Mouse (Mus musculus) cerebellum, adult 2 months (tissue): Measurements from ENCODE around the gene Tmem150c. TPM values are rescaled to one million over a fixed set of nuclear protein-coding genes. Genes with fewer than 3 reads are reported as not detected.
A peak's percentile ranks its signal among the peaks of the same experiment; 100 is the strongest.

Experiments
- DNase-seq, 2 experiments: peaks; one replicate each; pipeline ENCODE4 v3.0.0; 2021
- H3K27ac ChIP-seq: fragments of 200-500 bp; 2 replicates; pipeline ENCODE4 v1.5.1; 2012; ENCODE audit warnings: low read length, control low read depth, inconsistent platforms; ENCODE audit not compliant: insufficient read depth
- H3K27me3 ChIP-seq: fragments of 200-500 bp; 2 replicates; pipeline ENCODE4 v1.6.1; 2012; ENCODE audit warnings: inconsistent platforms, mild to moderate bottlenecking, low read length, moderate library complexity; ENCODE audit not compliant: control insufficient read depth, insufficient read depth
- H3K4me1 ChIP-seq: fragments of 200-500 bp; 2 replicates; pipeline ENCODE4 v1.6.1; 2011; ENCODE audit warnings: low read length; ENCODE audit not compliant: control insufficient read depth, insufficient read depth
- H3K4me3 ChIP-seq: fragments of 200-500 bp; replicated peaks from 2 replicates; pipeline ENCODE3; 2011; ENCODE audit warnings: mild to moderate bottlenecking, low read depth, low read length, control low read depth; ENCODE audit not compliant: insufficient read depth
- CTCF ChIP-seq: fragments of 200-500 bp; IDR thresholded peaks from 2 replicates; pipeline ENCODE4 v1.5.1; 2011; ENCODE audit warnings: low read depth, mild to moderate bottlenecking, control low read depth, low read length, moderate library complexity, borderline replicate concordance; ENCODE audit not compliant: insufficient read depth
- POLR2A ChIP-seq: fragments of 200-500 bp; IDR thresholded peaks from 2 replicates; pipeline ENCODE4 v1.6.1; 2011; ENCODE audit warnings: low read length, control low read depth, borderline replicate concordance; ENCODE audit not compliant: insufficient read depth
- WGBS: fragments of 180-500 bp; shearing (Covaris S2); methylation state at CpG from one replicate; pipeline ENCODE4 v1.1.7; 2018; 5-methylcytosine and 5-hydroxymethylcytosine counted together
- polyA plus RNA-seq: library from polyadenylated mRNA; depleted of rRNA; stranded (reverse); fragments of >200 nt; gene quantifications from 2 replicates; pipeline ENCODE4 v1.2.3, GENCODE M21; 2012

The Tmem150c gene
- polyA plus RNA-seq, 1 experiment, result 30.1 TPM

DNA sequence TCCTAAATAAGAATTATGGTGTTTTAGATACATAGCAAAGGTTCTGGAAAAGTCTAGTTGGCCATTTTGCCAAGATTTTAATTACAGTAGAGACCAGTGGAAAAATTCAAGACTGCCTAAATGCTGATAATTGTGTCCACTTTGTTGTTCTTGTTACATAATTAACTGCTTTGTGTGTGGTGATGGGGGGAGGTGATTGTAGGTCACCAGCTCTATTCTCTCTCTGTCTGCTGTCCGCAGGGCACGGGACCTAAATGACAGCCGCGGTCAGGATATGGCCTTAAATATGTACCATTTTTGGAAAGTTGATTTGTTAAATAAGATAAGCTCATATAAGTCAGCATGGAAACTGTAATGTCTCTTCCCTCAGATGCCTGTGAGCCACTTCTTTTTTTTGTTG, 118.3 kb downstream of the Tmem150c start:
- no peaks in the 10 kb centered on the region; the same call in 1 of the 2 replicates for H3K4me1 ChIP-seq
- TF ChIP-seq CTCF (no peak), POLR2A (no peak)
- whole genome bisulfite sequencing, result 88% methylated on average over 4 of the region's 4 CpGs
- no peak for DNase-seq
- no peak overlapping the region for H3K4me3 ChIP-seq
- H3K27ac ChIP-seq, result no peak overlapping the region
- no peaks in the 10 kb centered on the region for H3K27me3 ChIP-seq

DNA sequence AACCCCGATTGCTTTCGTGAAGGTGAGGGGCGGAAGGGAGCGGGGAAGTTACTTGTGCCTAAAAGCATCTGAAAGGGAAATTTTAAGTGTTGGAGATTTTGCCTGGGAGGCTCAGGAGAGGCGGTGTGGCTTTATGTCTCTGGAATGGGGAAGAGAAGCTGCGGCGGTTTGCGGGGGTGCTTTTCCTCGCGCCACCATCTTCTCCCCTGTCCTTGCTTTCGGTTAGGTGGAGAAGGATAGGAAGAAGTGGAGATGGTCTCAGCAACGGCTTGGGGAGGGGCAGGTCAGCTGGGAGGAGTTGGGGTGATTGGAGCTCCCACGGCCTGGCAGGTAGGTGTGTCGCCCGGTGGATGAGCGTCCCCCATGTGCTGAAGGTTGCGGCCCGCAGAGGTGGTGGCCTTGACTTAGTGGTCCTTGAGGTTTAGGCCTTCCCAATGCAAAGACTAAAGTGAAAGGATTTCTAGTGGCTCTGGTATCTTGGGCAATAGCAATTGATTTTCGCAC, 119.3 kb downstream of the Tmem150c start:
- H3K27ac ChIP-seq, result peak overlapping the region; percentile 81
- no peaks in the 10 kb centered on the region for H3K27me3 ChIP-seq
- no peaks in the 10 kb centered on the region for H3K4me1 ChIP-seq
- TF ChIP-seq POLR2A (no peak), CTCF (no peak)
- DNase-seq, result no peak
- 1% methylated on average over 19 of the region's 19 CpGs for WGBS
- peak overlapping the region; percentile 96 for H3K4me3 ChIP-seq

DNA sequence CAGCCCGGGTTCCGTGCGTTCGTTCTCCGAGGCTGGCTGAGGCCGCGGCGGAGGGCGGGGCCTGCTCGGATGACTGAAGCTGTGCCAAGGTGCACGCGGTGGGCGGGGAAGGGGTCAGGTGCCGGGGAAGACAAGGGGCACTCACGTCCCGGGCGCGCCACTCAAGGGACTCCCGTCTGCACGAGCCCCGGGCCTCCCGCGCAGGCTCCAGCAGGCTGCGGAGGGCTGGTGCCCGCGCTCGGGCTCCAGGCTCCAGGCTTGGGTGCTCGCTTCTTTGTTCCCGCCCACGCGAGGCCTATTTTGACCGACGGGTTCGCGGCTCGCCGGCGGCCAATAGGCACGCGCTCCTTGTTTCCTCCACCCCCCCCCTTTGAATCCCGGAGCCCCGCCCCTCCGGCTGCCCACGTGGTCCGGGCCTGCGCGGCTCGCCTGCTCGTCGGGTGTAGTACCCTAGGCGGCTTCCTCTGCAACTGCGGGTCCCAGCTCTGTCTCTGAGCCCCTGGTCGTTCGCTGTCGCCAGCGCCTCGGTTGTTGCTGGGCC, 119.9 kb downstream of the Tmem150c start, which contains the start of the genes Hnrnpdl and Enoph1:
Gene Hnrnpdl (minus strand): TSS at position 63 of the 541 bp plus-strand sequence.
Gene Enoph1 (plus strand): TSS at position 384 of the 541 bp plus-strand sequence.
- TF ChIP-seq POLR2A (peak; percentile 57; the same call in 1 of the 2 replicates), CTCF (no peak)
- Histone ChIP-seq H3K4me1 (no peaks in the 10 kb centered on the region), H3K27ac (peak within 1 kb of the TSS; percentile 96), H3K4me3 (peak within 1 kb of the TSS; percentile 97), H3K27me3 (no peaks in the 10 kb centered on the region)
- 1% methylated on average over 57 of the region's 57 CpGs for WGBS
- DNase-seq, result peak; percentile 93 to 98

DNA sequence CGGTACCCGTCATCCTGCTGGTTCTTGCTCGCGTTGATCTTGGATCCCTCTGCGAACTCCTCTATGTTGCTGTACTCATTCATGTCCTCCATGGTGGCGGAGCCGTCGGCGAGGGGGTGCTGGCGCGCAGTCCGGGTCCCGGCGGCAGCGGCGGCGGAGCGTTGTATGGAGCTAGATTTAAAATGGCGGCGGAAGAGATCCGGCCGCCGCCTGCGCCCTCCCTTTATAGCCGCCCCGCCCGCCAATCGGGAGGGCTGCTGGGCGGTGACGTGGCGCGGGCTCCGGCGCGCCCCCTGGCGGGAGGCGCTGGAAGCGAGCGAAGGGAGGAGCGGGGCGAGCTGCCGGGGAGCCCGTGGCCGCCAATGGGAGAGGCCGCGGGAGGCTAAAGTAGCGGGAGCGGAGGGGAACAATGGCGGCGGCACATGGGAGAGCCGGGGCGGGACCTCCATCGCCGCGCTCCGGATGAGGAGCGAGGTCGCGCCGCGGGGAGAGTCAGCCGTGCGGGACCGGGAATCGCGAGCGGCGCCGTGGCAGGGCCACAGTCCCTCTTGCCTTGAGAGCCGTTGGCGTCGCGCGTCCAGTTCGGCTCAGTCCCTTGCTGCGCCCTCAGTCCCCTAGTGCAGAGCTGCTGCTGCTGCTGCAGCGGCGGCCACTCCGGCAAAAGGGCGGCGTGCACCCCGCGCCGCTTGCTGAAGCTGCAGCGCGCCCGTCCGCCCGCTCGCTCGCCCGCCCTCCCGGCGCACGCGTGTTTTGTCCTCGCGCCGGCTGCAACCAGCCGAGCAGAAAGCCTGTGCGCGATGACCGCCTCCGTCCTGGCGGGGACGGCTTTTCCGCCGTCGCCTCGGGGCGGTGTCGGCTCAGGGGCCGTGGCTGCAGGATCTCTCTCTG, 120.7 kb downstream of the Tmem150c start:
- under 1% methylated on average over 112 of the region's 113 CpGs for WGBS

DNA sequence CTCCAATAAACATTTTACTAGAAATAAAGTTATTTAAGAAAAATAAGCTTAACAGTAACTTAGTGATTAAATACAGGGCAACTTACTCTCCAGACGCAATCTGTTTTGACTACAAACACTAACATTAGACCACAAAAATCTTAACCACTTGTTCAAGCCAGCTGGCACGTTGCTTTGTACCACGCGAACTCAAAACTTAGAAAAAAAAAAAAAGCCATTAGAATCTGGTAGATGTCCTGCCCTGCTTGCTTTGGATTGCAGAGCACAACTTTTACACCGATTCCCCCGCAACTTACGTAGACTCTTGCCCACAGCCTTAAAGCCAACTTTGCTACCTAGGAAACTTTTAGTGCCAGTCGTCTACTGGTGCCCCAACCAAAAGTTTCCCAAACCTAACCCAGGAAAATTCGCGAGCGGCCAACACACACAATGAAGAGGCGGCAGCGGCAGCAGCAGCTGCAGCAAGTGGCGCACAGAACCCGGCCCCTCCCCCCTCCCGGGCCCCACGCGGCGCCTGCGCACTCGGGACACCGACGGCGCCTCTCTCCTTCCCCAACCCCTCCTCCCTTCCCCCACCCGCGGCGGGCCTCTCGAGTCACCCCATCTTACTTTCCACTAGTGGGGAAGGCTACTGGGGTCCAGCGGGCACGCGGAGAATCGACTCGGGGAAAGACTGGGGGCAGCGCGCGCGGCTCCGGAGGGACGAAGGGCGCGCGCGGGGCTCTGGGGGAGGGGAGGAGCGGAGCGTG, 121.5 kb downstream of the Tmem150c start:
- Histone ChIP-seq H3K27me3 (no peaks in the 10 kb centered on the region), H3K4me1 (no peaks in the 10 kb centered on the region; the same call in 1 of the 2 replicates), H3K27ac (peak overlapping the region; percentile 96), H3K4me3 (peak overlapping the region; percentile 97)
- WGBS, result under 1% methylated on average over 43 of the region's 45 CpGs
- peak; percentile 86 to 87 for DNase-seq
- TF ChIP-seq POLR2A (no peak), CTCF (no peak)

More for the DNA sequence above, 120.7 kb downstream of the Tmem150c start:
- H3K27me3 ChIP-seq, result no peaks in the 10 kb centered on the region
- H3K4me3 ChIP-seq, result peak overlapping the region; percentile 97
- peak; percentile 75 for TF ChIP-seq POLR2A
- peak; percentile 73 for TF ChIP-seq CTCF
- H3K27ac ChIP-seq, result peak overlapping the region; percentile 96
- DNase-seq, result peak; percentile 96 to 98
- H3K4me1 ChIP-seq, result no peaks in the 10 kb centered on the region; the same call in 1 of the 2 replicates

DNA sequence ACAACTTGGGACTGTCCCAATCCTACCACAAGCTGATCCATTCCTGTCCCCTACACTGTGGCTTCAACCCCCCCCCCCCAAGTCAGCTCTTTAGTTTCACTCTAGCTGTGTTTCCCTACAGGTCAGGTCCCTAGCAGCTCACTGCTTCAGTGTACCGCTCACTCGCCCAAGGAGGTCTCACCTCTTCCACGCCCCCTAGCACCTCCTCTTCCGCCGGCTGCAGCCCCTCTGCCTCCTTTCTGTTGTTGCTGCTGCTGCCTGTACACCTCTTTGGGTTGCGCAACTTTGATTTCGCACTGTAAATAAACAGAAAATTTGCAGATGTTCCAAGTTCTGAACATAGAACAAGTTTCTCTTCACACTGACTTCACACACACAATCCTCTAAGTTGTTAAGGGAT, 122.9 kb downstream of the Tmem150c start:
- no peak overlapping the region for H3K27ac ChIP-seq
- H3K4me3 ChIP-seq, result peak overlapping the region; percentile 24
- H3K27me3 ChIP-seq, result no peaks in the 10 kb centered on the region
- 6% methylated on average over 7 of the region's 7 CpGs for WGBS
- no peak for DNase-seq
- TF ChIP-seq CTCF (no peak), POLR2A (no peak)
- H3K4me1 ChIP-seq, result no peaks in the 10 kb centered on the region; the same call in 1 of the 2 replicates

DNA sequence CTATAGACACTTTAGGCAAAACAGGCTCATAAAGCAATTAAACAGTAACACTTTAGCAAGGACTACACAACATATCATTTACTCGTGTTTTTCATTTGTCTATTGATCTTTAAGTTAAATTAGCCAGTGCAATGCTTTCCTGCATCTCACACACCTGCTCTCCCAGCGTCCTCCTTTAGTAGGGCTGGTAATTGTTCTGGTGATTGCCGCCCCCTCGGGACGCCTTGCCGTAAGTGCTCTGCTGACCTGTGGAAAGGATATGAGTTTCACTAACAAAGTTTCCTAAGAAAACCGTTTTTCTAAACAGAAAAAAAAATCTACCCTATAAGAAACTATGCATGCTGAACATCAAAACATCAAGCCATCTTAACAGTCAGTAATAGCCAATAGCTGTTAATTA, 123.7 kb downstream of the Tmem150c start:
- Histone ChIP-seq H3K4me3 (peak overlapping the region; percentile 22), H3K4me1 (no peaks in the 10 kb centered on the region; the same call in 1 of the 2 replicates), H3K27ac (no peak overlapping the region), H3K27me3 (no peaks in the 10 kb centered on the region)
- no peak for DNase-seq
- 21% methylated on average over 7 of the region's 7 CpGs for WGBS
- TF ChIP-seq POLR2A (no peak), CTCF (0 out of 2 replicates have a peak, but pooled peaks have one; percentile 19)
